Mouse (Mus musculus): ENCODE measurements around the gene Ndufc2. TPM values are rescaled to one million over a fixed set of nuclear protein-coding genes. Genes with fewer than 3 reads are reported as not detected.

Gene Ndufc2
- polyA plus RNA-seq, 1 experiment from 2014 or later: 693 TPM

GRCm38 (mm10) chr7:97452196-97452595, 52.4 kb downstream of the Ndufc2 start:
- no peaks in the 10 kb centered on the region for H3K27me3 ChIP-seq (ENCODE audit: control insufficient read depth, insufficient read depth, low read length)
- H3K9ac ChIP-seq (ENCODE audit: low read length): no peak overlapping the region
- 83% methylated on average over 6 of the region's 6 CpGs for WGBS
- no peak overlapping the region for H3K27ac ChIP-seq (replicated peaks in 1 of 2; ENCODE audit: control insufficient read depth in 1 of 2, insufficient read depth in 1 of 2, low read depth in 2 of 2, low read length in 2 of 2)
- ATAC-seq (ENCODE audit: insufficient number of reproducible peaks, insufficient read depth, low FRiP score, low read depth): no peak
- peaks cover 6 to 11% of the 10 kb centered on the region in 2 experiments; a peak in 3 of 4 replicates for H3K4me1 ChIP-seq (ENCODE audit: control insufficient read depth in 2 of 2, insufficient read depth in 2 of 2, low read length in 2 of 2)
- H3K4me3 ChIP-seq (ENCODE audit: control insufficient read depth in 1 of 2, insufficient read depth in 1 of 2, low read depth in 1 of 2, low read length in 2 of 2): no peak overlapping the region
- H3K36me3 ChIP-seq (ENCODE audit: control insufficient read depth, insufficient read depth, low read length): no peaks in the 10 kb centered on the region
- H3K9me3 ChIP-seq (ENCODE audit: control insufficient read depth, low read length): peaks cover 6% of the 10 kb centered on the region
- H3K4me2 ChIP-seq (ENCODE audit: low read length): no peak overlapping the region

GRCm38 (mm10) chr7:97453141-97453921, 53.5 kb downstream of the Ndufc2 start:
- Histone ChIP-seq H3K4me3 (ENCODE audit: control insufficient read depth in 1 of 2, insufficient read depth in 1 of 2, low read depth in 1 of 2, low read length in 2 of 2) (peak overlapping the region; percentile 47 to 54), H3K4me2 (ENCODE audit: low read length) (peak overlapping the region; percentile 99), H3K9me3 (ENCODE audit: control insufficient read depth, low read length) (peaks cover 6% of the 10 kb centered on the region), H3K4me1 (ENCODE audit: control insufficient read depth in 2 of 2, insufficient read depth in 2 of 2, low read length in 2 of 2) (peaks cover 3 to 11% of the 10 kb centered on the region in 2 experiments; a peak in 2 of 4 replicates), H3K27me3 (ENCODE audit: control insufficient read depth, insufficient read depth, low read length) (no peaks in the 10 kb centered on the region), H3K9ac (ENCODE audit: low read length) (peak overlapping the region; percentile 70), H3K36me3 (ENCODE audit: control insufficient read depth, insufficient read depth, low read length) (no peaks in the 10 kb centered on the region), H3K27ac (replicated peaks in 1 of 2; ENCODE audit: control insufficient read depth in 1 of 2, insufficient read depth in 1 of 2, low read depth in 2 of 2, low read length in 2 of 2) (no peak overlapping the region; a peak in 1 of 4 replicates)
- ATAC-seq (ENCODE audit: insufficient number of reproducible peaks, insufficient read depth, low FRiP score, low read depth): peak; percentile 47; the same call in 1 of the 2 replicates
- WGBS: 2% methylated on average over 27 of the region's 27 CpGs

DNA sequence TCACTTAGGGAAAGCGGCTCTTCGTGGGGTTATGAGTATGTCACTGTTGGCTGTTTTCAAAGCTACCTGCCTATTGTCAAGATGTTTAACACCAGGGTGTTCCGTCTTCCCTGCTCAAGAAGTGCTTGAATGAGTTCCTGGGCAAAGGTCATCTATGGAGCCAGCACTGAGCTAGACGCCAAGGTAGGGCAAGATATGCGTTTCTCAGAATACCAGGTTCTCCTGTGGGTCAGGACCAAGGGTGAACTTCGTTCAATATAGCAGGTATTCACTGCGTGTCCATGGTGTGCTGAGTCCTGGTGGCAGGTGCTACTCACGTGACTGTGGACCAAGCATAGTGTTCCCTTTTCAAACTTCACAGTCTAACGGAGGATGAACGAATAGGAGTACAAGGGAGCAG, 55.0 kb downstream of the Ndufc2 start:
- WGBS: 87% methylated on average over 10 of the region's 10 CpGs
- no peak overlapping the region for H3K9ac ChIP-seq (ENCODE audit: low read length)
- H3K36me3 ChIP-seq (ENCODE audit: control insufficient read depth, insufficient read depth, low read length): no peaks in the 10 kb centered on the region
- no peaks in the 10 kb centered on the region for H3K9me3 ChIP-seq (ENCODE audit: control insufficient read depth, low read length)
- H3K4me3 ChIP-seq (ENCODE audit: control insufficient read depth in 1 of 2, insufficient read depth in 1 of 2, low read depth in 1 of 2, low read length in 2 of 2): no peak overlapping the region
- ATAC-seq (ENCODE audit: insufficient number of reproducible peaks, insufficient read depth, low FRiP score, low read depth): no peak
- no peak overlapping the region for H3K27ac ChIP-seq (replicated peaks in 1 of 2; ENCODE audit: control insufficient read depth in 1 of 2, insufficient read depth in 1 of 2, low read depth in 2 of 2, low read length in 2 of 2)
- H3K27me3 ChIP-seq (ENCODE audit: control insufficient read depth, insufficient read depth, low read length): no peaks in the 10 kb centered on the region
- H3K4me2 ChIP-seq (ENCODE audit: low read length): no peak overlapping the region
- H3K4me1 ChIP-seq (ENCODE audit: control insufficient read depth in 2 of 2, insufficient read depth in 2 of 2, low read length in 2 of 2): peaks cover 3 to 11% of the 10 kb centered on the region in 2 experiments; a peak in 2 of 4 replicates

GRCm38 (mm10) chr7:97455577-97455976, 55.8 kb downstream of the Ndufc2 start:
- Histone ChIP-seq H3K4me1 (ENCODE audit: control insufficient read depth in 2 of 2, insufficient read depth in 2 of 2, low read length in 2 of 2) (peaks cover 3 to 11% of the 10 kb centered on the region in 2 experiments; a peak in 2 of 4 replicates), H3K4me3 (ENCODE audit: control insufficient read depth in 1 of 2, insufficient read depth in 1 of 2, low read depth in 1 of 2, low read length in 2 of 2) (no peak overlapping the region), H3K9me3 (ENCODE audit: control insufficient read depth, low read length) (no peaks in the 10 kb centered on the region), H3K9ac (ENCODE audit: low read length) (no peak overlapping the region), H3K27me3 (ENCODE audit: control insufficient read depth, insufficient read depth, low read length) (no peaks in the 10 kb centered on the region), H3K36me3 (ENCODE audit: control insufficient read depth, insufficient read depth, low read length) (no peaks in the 10 kb centered on the region), H3K27ac (replicated peaks in 1 of 2; ENCODE audit: control insufficient read depth in 1 of 2, insufficient read depth in 1 of 2, low read depth in 2 of 2, low read length in 2 of 2) (no peak overlapping the region), H3K4me2 (ENCODE audit: low read length) (no peak overlapping the region)
- WGBS: 64% methylated on average over 3 of the region's 3 CpGs
- ATAC-seq (ENCODE audit: insufficient number of reproducible peaks, insufficient read depth, low FRiP score, low read depth): no peak

Other genes starting within 250 kb of the Ndufc2 start
- 1.6 TPM in 2 replicates for gene Usp35, start 68.0 kb upstream of the Ndufc2 start, polyA plus RNA-seq (2014; fragmentation: Nextera tagmentation; extraction: Ambion mirVana)
- 4.8 and 5.2 TPM in 2 replicates for gene Kctd21, start 67.7 kb upstream of the Ndufc2 start, polyA plus RNA-seq (2014; fragmentation: Nextera tagmentation; extraction: Ambion mirVana)
- 25.8 and 26.9 TPM in 2 replicates for gene Alg8, start 28.4 kb upstream of the Ndufc2 start, polyA plus RNA-seq (2014; fragmentation: Nextera tagmentation; extraction: Ambion mirVana)
- gene Thrsp, start 17.7 kb downstream of the Ndufc2 start, polyA plus RNA-seq (2014; fragmentation: Nextera tagmentation; extraction: Ambion mirVana): 0.57 and 1.6 TPM in 2 replicates
- 0.82 and 1.2 TPM in 2 replicates for gene Kctd14, start 51.3 kb downstream of the Ndufc2 start, polyA plus RNA-seq (2014; fragmentation: Nextera tagmentation; extraction: Ambion mirVana)
- 34.0 and 36.3 TPM in 2 replicates for gene Ints4, start 81.0 kb downstream of the Ndufc2 start, polyA plus RNA-seq (2014; fragmentation: Nextera tagmentation; extraction: Ambion mirVana)
- gene Aamdc, start 179.5 kb downstream of the Ndufc2 start, polyA plus RNA-seq (2014; fragmentation: Nextera tagmentation; extraction: Ambion mirVana): 50.8 and 58.3 TPM in 2 replicates
- 12.7 and 14.8 TPM in 2 replicates for gene Rsf1, start 179.9 kb downstream of the Ndufc2 start, polyA plus RNA-seq (2014; fragmentation: Nextera tagmentation; extraction: Ambion mirVana)